Mouse (Mus musculus) kidney, adult 9 months (tissue): Measurements from ENCODE around the gene Nf1.
A peak's percentile ranks its signal among the peaks of the same experiment; 100 is the strongest.

Source experiments
- DNase-seq: peaks from one replicate; pipeline ENCODE4 v3.0.0; 2022

Gene Nf1

GRCm38 (mm10) chr11:79529226-79529625, 189.7 kb downstream of the Nf1 start:
- DNase-seq = no peak

- no peak for DNase-seq
Observed at GRCm38 (mm10) chr11:79529736-79530135, 190.2 kb downstream of the Nf1 start.

GRCm38 (mm10) chr11:79530333-79530761, 190.9 kb downstream of the Nf1 start, which contains the start of the genes Evi2 and Evi2a:
TSS of gene Evi2 (minus strand) at chr11:79530589.
TSS of gene Evi2a (minus strand) at chr11:79530609.
- peak; percentile 15 for DNase-seq

DNA sequence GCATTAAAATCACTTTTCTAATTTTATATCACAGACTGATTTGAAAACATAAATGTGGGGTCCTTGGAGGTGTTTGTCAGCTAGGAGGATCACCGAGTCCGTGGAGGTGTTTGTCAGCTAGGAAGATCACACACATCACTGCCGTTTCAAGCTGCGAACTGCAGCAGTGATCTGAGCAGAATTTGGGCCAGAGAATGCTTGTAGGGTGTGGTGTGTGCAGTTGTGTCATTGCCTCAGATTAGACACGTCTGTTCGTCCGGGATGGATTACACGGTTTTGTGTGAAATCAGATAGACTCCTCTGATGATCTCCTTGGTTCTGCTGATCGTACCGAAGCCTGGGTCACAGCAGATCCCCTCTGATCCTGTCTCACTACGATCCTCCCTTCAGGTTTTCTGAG, 191.3 kb downstream of the Nf1 start:
- DNase-seq = no peak

DNA sequence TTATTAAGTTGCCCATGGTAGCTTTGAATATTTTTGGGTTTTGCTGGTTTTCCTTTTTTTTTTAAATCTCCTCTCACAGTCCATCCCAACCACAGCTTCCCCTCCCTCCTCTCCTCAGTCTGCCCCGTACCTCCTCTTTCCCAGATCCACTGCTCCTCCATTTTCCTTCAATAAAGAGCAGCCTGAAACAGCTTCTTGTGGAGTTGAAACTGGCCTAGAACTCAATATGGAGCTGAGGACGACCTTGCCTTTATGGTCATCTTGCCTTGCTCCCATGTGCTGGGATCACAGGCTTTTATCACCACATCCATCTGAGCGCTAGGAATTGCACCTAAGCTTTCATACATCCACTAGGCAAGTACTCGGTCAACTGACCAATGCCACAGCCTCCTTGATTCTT, 192.0 kb downstream of the Nf1 start:
- DNase-seq = no peak

DNA sequence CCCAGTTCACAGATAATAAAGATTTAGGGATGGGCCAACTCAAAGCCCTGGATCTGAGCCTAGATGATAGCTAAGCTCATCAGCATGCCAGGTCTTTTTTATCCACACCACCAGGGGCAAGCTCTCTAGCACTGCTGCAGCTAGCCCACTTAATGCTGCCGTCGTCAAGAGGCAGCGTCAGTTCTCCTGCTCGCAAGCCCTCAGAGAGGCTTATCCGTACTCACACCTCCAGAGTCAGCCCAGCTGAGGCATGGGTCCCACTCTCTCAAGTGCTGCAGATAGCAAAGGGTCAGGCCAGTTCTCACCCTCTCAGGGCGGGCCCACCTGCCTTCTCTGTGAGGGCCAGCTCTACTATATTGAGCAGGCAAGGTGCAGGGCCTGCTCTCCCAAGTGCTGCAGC, 193.8 kb downstream of the Nf1 start:
- DNase-seq = no peak

DNA sequence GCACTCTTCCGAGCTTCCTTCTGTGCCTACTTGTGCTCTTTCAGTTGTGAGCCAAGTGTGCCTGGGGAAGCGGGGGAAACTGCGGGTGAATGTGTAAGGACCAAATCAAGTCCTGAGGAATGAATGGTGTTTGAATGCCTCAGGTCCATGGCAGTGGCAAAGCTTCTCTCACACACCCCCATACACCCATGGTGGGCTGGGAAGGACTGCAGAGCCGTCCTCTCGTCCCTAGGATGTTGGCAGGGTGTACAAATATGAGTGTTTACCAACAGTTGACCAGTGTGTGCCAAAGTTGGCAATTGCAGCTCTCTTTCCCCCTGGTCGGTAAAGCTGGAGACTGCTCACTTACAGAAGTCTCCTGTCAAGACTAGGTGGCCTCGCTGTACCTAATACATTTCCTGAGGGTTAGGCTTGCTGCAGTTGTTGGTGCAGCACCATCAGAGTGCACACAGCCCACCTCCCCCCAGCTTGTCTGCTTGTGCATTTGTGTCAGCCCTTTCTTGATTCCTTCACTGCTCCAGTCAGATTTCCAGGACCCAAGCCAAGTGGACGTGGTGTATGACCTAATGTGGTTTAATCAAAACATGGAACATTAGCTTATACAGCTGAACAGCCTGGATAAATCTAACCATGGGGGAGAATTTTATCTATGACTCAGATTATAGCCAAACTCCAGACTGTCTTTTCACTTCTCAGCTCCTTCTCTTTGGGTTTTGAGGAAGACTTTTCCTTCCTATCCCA, 194.6 kb downstream of the Nf1 start:
- DNase-seq = peak; percentile 20

- DNase-seq = no peak
Observed at GRCm38 (mm10) chr11:79535554-79535953, 196.1 kb downstream of the Nf1 start.

- no peak for DNase-seq
Observed at GRCm38 (mm10) chr11:79536293-79536692, 196.8 kb downstream of the Nf1 start.

DNA sequence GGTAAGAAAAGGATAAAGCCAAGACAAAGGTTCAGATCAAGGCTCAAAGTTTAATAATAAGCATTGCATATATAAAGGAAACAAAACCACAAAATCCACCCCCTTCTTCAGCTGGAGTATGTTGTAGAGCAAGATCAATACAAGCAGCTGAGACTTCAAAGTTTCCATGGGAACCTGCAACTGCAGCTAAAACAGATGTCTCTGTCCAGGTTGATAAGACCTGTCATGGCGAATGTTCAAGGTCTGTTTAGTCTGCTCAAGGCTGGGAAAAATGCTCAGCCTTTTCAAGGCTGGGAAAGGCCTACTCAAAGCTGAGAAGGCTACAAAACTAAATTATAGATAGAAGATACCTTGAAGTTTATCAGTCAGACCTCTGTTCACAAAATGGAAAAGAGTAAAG, 213.1 kb downstream of the Nf1 start:
- no peak for DNase-seq

GRCm38 (mm10) chr11:79560536-79560935, 221.0 kb downstream of the Nf1 start:
- DNase-seq = no peak

DNA sequence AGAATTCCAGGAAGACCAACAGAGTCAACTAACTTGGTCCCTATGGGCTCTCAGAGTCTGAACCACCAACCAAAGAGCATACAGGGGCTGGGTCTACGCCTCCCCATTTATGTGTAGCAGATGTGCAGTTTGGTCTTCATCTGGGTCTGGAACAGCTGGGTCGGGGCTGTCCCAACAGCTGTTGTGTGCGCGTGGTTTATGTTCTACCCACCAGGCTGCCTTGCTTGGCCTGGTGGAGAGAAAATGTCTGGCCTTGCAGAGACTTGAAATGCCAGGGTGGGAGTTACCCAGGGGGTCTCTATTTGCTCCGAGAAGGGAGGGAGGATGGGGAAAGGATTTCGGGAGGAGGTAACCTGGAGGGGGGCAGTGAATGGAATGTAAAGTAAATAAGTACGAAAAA, 224.0 kb downstream of the Nf1 start:
- no peak for DNase-seq

DNA sequence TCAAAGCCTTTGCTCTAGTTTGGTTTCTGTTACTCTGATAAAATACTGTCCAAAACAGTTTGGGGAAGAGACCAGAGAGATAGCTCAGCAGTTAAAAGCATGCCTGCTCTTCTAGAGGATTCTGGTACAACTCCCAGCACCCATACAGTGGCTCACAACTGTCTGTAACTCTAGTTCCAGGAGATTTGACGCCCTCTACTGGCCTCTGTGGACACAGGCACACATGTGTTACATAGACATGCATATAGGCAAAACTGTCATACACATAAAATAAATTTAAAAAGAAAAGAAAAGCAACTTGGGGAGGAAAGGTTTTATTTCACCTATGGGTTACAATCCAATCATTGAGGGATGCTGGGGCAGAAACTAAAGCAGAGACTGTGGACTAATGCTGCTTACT, 227.5 kb downstream of the Nf1 start:
- no peak for DNase-seq

DNA sequence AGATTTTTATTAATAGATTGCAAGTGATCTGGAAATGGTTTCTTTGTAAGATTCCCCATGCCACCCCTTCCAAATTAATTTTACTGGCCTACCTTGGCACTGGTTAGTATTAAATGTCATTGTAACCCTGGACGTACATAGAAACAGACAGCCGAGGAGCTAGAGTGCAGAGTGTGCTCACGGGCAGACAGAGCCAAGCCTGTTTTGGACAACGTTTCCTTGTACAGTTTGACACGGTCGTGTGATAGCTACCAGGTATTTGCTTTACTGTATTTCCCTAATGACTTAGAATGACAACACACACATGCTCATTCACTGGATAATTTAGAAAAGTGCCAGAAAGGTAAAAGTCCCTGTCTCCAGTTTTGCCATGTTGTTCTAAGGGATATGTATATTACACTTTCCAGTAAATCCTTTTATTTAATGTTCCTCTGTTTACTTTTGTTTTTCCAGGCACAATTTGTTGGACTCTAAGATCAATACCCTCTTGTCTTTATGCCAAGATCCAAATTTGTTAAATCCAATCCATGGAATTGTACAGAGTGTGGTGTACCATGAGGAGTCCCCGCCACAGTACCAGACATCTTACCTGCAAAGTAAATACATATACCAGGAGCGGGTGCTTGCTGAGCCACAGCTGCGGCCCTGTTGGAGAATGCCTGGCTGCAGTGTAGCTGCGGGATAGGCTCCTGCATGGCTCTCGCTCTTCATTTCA, 228.9 kb downstream of the Nf1 start:
- no peak for DNase-seq

DNA sequence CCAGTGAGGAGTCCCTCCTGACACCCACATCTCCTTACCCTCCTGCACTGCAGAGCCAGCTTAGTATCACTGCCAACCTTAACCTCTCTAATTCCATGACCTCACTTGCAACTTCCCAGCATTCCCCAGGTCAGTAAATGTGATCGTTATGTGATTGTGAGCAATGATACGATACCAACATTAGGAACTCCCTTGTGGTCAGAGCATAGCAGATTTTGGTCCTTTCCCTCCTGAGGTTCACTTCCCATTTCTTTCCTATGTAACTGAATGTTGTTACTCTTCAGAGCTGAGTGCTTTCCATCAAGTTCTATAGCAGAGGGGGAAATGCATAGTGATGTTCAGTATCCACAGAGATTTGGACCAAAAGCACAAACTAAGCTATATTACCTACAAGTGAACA, 230.8 kb downstream of the Nf1 start:
- DNase-seq = no peak

GRCm38 (mm10) chr11:79573836-79574235, 234.3 kb downstream of the Nf1 start:
- DNase-seq = no peak

DNA sequence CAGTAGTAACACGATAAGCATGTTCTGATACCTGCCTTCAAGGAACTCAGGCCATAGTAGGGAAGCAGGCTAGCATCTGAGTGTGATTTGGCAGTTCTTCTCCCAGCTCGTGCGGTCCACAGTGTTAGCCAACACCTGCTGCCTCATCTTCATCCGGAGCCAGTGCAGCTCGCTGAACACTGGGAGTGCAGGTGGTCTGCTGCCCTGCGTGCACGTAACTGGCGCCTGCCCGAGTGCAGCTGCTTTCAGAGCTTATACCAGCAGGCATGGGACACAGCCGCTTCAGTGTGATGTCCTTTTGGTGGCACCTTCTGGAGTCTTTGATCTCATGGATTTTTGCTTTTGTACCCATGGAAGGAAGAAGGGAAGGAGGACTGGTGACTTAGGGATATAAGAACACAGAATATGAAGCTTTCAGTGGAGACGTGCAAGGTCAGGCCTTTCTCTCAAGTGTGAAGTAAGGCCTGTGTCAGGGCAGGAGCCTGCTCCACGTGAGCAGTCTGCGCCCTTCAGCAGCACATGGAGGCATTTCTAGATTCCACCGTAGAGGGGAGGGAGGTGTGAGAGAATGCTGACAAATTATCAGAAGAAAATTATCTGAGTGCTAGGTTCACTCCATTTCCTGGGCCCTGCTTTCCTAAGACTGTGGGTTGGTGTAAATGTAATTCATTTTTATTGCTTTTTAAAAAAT, 236.0 kb downstream of the Nf1 start:
- DNase-seq = no peak

DNA sequence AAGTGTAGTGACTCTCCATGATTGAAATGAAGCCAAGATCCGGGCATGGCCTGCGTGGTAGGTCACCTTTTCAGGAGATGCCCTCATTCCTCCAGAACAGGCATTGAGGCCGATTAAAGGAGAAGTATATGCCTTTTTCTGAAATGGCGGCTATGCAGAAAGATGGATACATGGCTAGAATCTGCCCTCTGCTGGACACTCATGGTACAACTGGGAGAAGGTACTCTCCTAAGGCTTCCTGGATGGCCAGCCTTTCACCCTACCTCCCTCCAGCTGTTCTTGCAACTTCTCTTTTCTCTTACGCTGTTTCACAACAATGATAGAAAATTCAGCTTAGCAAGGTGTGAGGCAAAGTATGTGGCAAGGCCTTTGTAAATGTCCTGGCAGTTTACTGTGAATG, 238.2 kb downstream of the Nf1 start:
- DNase-seq = peak; percentile 81

- DNase-seq = no peak
Observed at GRCm38 (mm10) chr11:79580660-79581059, 241.2 kb downstream of the Nf1 start.

- no peak for DNase-seq
Observed at GRCm38 (mm10) chr11:79581257-79581656, 241.8 kb downstream of the Nf1 start.

GRCm38 (mm10) chr11:79584191-79584590, 244.7 kb downstream of the Nf1 start:
- DNase-seq = peak; percentile 60

DNA sequence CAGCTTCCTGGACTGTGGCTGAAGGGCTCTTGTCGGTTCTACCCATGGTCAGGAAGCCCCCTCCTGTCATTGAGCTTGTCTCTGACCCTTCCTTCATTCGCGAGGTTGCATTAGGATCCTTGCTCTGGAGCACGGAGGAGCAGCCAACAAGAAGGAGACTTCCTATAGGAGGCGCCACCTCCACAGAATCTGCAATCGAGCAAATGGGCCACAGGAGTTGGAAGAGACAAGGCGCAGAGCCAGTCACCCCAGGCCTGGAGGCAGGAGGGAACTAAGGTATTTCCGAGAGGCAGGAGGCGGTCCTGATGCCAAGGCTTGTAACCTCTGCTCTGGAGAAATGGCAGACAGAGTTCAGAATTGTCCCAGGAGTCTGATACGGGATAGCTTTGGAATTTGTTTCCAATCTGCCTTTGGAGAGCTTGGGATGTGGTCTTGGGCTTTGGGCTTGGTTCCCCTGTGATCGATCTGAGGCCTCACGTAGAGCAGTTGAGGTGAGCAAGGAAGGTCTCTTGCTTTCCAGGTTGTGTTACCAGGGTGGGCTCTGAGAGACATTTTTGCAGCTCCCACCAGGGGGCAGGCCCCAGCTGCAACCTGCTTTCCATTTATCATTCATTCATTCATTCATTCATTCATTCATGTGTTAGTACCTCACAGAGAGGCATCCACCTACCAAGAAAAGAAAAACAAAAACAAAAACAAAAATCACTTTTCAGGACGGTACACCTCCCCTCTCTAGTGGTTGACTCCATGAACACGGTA, 250.0 kb downstream of the Nf1 start:
- no peak for DNase-seq
